Mouse (Mus musculus): ENCODE results near the gene Cald1. TPM values are rescaled to one million over a fixed set of nuclear protein-coding genes. Genes with fewer than 3 reads are reported as not detected.

The Cald1 gene
- total RNA-seq (2017): 0.44 TPM in 1 of 2 replicates, not detected in the other

GRCm38 (mm10) chr6:34598121-34599065 lies at the start of gene Cald1:
Cald1 (plus strand) TSS chr6:34598500.
- ATAC-seq (replicated peaks; ENCODE audit: low read depth, poor library complexity, severe bottlenecking): no peak

DNA sequence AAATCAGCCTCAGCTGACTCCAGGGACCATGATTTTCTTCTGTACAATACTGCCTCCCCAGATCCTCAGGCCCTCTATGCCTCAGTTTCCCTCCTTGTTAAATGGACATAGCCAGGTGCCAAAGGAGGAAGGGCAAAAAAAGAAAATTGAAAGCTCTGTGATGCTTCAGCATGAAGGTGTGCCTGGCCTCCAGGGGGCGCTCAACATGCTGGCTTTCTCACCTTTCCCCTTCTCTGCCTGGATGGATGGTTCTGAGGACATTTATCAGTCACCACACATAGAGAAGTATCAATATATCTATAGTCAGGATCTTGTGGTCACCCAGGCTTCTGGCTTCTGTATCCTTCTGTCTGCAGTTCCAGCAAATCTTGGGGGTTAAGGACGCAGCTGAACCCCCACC lies 49.3 kb upstream of the Cald1 start:
- peak; percentile 73; the same call in 1 of the 2 replicates for ATAC-seq (replicated peaks; ENCODE audit: low read depth, poor library complexity, severe bottlenecking)

DNA sequence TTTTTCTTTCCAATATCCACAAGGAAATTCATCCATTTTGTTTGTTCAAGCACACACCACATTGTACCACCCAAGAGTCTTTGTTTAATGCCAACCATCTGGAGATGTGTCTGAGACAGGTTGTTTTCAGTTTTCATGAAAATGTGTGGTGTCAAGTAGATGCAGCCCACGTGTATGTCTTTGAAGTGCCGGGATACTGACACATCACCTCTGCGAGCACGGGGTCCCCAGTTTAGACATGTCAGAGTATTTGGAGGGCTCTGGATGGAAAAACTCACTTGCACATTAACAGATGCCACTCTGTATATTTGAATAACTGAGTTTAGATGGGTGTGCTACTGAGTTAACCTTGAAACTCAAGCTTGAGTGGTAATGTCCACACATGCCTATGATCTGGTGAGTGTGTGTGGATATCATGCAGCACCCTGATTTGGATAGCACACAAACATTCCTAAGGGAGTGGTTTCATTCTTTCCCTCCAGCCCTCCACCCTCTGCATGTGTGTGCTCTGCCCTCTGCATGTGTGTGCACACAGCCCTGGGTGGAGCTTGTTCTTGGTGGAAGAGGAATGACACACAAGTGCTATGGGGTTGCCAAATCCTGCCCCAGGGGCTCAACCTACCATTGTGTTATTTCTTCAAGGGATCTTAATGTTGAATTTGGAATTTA lies 45.7 kb upstream of the Cald1 start:
- no peak for ATAC-seq (replicated peaks; ENCODE audit: low read depth, poor library complexity, severe bottlenecking)

DNA sequence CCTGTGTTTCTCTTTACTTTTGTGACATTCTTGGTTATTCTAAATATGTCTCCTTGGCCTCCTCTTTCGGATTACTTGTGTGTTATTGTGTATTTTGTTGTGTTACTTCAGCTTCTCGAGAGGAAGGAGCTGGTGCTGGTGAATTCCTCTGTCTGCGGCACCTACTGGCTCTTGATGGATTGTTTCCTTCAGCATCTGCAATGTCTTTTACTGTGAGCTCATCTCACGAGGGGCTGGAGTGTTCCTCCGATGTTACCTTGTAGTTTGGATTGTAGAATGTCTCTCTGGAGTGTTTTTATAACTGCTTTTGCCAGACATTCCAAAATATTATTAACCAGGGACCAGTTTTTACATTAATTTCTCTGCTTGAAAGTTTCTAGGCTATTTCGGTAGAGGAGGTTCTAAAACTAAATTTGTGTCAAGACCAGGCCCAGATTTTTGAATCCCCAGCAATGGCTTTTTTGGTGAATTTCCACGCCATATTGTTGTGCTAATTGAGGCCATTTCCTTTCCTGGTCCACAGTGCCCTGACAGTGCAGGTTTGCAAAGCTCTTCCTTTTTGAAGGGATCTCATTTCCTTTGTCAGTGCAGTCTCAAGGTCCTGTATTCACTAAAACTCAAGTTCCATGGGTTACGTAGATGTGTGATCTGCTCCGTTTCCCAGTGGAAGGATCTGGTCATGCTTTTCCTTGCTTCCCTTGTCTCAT lies 43.9 kb upstream of the Cald1 start:
- no peak for ATAC-seq (replicated peaks; ENCODE audit: low read depth, poor library complexity, severe bottlenecking)

GRCm38 (mm10) chr6:34559521-34559920 lies 38.8 kb upstream of the Cald1 start:
- no peak for ATAC-seq (replicated peaks; ENCODE audit: low read depth, poor library complexity, severe bottlenecking)

DNA sequence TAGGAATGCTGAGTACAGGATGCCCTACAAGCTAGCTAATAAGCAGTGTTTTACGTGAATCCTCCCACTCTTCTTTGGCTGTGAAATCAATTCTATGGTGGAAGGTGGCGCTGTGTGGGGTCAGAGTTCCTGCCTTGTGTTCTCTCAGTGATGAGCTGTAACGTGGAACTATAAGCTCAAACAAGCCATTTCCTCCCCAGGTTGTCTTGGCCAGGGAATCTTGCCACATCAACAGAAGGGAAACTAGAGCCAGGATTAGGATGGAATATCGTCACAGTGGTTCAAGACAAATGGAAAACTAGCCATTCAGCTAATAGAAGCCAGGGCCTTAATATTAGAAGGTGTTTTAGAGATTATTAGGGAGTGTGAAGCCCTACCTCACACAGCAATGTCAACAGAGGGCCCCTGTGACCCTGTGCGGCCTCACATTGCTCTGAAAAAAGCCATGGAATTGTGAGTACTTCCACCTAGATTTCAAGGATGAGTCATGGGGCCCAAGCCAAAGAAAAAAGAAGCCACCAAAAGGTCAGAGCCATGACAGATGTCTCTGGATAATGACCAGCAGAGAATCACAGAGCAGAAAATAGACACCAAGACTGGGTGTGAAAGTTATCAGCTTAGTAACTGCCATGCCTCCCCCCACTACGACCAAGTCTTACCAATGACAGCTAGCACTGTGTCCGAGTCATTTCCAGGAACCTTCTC lies 33.0 kb upstream of the Cald1 start:
- ATAC-seq (replicated peaks; ENCODE audit: low read depth, poor library complexity, severe bottlenecking): no peak

GRCm38 (mm10) chr6:34567298-34567697 lies 31.0 kb upstream of the Cald1 start:
- ATAC-seq (replicated peaks; ENCODE audit: low read depth, poor library complexity, severe bottlenecking): no peak

DNA sequence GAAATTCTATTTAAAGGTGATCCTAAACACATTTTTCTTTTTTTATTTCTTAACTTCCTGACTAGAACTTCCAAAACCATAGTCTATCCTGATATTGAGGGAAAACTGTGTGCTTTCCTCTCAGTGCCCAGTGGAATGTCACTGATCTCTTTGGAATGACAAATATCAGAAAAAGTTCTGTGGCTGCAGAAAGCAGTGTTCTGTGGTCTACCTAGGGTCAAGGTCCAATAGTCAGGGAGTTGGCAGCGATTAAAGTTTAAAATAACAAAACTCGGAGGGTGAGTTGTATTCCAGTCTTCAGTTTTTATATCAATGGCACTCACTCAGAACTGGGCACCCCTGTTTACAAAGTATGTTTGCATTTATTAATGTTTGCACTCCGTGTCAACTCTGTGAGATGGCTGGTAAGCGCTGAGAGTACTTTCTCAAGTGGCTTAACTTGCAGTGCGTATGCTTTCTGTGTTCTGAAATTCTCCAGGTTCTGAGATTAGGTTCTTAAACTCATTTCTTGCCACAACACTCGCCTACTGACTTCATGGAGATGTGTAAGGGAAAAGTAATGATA lies 18.7 kb upstream of the Cald1 start:
- ATAC-seq (replicated peaks; ENCODE audit: low read depth, poor library complexity, severe bottlenecking): no peak

DNA sequence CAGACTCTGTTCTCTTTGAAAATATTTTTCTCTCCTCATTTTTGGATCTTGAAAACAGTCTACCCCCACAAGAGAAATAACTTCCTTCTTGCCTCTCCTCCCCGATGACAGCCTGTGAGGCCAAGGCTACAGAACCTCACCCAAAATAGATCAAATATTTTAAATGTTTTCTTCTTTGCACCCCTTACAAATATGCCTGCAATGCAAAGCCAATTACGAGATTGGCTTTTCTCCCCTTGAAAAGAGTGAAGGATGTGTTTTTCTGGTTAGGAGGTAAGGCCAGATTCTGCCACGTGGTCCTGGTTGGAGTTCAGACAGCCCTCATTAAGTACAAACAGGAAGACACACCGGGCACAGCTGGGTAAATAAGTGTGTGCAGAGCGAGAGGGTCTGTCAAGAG lies 14.9 kb upstream of the Cald1 start:
- ATAC-seq (replicated peaks; ENCODE audit: low read depth, poor library complexity, severe bottlenecking): no peak

DNA sequence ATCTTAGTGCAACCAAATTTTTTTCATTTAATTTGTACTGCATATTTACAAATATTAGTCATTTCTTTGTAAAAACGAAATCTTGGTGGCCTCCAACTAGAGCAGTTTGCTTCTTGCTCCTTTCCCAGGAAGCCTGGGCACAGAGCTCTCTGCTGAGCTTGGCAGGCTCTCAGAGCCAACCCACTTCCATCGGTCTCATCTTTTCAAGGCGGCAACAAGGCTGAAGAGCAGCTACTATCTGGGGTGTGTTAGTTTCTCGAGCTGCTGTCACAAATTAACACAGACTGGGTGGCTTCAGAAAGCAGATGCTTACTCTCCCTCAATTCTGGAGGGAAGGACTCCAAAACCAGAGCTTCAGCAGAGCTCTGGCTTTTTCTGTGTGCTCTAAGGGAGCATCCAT lies 10.2 kb upstream of the Cald1 start:
- ATAC-seq (replicated peaks; ENCODE audit: low read depth, poor library complexity, severe bottlenecking): no peak

GRCm38 (mm10) chr6:34590716-34591115 lies 7.6 kb upstream of the Cald1 start:
- ATAC-seq (replicated peaks; ENCODE audit: low read depth, poor library complexity, severe bottlenecking): no peak

DNA sequence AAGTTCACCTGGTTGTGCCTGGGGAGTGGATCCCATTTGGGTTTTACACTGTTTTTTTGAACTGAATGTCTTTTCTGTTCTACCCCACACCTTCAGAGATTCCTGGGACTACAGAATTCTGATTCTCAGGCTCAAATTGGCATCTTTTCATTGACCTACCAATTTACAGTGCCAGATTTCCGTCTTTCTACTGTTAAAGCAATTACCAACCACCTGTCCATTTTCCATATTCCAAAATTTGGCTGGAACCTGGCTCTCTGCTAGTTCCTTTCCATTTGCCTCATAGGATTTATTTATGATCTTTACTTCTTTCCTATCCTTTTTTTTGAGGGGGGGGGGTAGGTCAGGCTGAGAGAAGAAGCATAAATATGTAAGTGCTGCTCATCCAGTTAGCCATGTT lies 4.9 kb upstream of the Cald1 start:
- ATAC-seq (replicated peaks; ENCODE audit: low read depth, poor library complexity, severe bottlenecking): no peak

DNA sequence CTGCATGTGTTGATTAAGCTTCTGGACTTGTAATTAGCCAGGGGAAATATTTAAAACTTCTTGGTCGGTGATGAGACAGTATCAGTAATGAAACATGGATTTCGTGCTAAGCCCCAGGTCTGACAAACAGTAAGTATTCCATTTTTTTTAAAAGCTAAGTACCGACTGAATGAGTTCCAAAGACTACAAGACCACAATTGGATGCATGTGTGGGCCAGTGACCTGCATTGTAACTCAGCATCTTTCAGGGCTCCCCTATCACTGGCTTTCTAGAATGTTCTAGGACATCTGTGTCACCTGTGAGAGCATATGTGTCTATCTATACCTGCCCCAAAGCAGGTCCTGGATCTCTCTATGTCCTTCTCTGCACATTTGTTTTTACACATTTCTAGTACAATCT lies 984 bp upstream of the Cald1 start:
- ATAC-seq (replicated peaks; ENCODE audit: low read depth, poor library complexity, severe bottlenecking): no peak

DNA sequence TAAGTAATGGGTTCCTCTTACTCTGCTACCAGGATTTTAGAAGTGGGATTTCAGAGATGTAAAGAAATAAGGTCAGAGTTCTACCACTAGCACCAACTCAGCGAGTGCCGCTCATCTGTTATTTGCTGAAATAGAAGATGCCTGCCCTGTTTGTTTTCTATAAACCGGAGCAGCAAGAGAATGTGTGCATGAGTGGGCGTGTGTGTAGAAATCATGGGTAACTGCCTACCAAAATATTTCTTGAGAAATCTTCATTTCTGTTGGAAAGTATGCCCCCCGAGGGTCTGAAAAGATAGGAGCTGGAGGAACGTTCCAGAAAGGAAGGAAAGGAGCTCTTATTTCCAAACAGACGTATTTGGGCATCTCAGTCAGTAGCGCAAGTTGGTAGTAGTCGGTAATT lies 871 bp downstream of the Cald1 start:
- no peak for ATAC-seq (replicated peaks; ENCODE audit: low read depth, poor library complexity, severe bottlenecking)

DNA sequence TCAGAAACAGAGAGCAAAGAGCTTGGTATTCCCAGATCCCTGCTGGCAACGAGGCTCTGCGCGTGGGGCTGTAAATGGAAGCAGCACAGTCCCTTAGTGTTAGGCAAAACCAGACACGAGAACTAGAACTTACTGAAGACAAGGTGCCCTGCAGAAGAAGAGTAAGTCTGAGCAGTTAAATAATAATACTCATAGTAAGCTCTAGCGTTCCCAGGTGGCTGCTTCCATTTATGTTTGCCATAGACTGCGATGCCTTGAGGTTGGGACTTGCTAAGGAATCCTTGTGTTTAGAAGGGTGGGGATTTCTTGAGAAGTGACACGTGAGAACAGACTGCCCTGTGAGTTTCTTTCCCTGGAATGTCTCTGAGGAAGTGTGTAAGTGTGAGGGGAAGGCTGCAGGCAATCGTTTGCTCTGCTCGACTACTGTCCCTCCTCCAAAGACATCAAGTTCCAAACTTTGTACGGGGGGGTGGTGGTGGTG lies 1.4 kb downstream of the Cald1 start:
- no peak for ATAC-seq (replicated peaks; ENCODE audit: low read depth, poor library complexity, severe bottlenecking)

DNA sequence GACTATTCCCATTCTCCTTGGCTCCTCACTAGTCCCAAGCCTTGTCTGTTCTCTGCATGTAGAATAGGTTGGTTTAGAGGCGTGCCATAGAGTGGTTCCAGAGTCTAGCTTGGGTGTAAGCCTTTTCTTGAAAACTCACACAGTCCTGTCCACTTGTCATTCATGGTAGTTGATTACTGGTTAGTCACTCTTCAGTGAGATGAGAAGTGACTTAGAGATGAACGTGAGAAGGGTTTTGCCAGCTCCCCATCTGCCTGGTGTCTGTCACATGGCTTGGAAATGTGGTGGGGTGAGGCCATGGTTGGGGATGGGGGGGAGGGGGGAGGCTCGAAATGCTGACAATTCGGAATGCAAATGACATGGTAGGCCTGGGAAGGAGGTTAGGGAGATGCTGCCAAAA lies 2.5 kb downstream of the Cald1 start:
- ATAC-seq (replicated peaks; ENCODE audit: low read depth, poor library complexity, severe bottlenecking): no peak

GRCm38 (mm10) chr6:34602091-34602490 lies 3.8 kb downstream of the Cald1 start:
- no peak for ATAC-seq (replicated peaks; ENCODE audit: low read depth, poor library complexity, severe bottlenecking)

DNA sequence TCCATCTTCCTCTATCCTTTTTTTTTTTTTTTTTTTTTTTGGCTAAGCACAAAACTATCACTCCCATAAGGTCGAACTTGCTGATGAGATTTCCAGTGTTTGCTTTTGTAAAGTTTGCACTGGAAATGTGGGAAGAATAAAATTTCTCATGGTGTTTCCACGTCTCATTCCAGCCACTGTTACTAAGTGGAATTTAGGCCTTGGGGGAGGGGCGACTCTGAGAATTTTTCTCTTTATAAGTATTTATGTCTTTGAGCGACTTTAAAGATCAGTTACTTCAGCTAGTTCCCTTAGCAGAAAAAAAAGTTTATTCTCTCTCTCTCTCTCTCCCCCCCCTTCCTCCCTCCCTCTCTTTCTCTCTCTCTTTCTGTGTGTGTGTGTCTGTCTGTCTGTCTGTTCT lies 8.1 kb downstream of the Cald1 start:
- no peak for ATAC-seq (replicated peaks; ENCODE audit: low read depth, poor library complexity, severe bottlenecking)

DNA sequence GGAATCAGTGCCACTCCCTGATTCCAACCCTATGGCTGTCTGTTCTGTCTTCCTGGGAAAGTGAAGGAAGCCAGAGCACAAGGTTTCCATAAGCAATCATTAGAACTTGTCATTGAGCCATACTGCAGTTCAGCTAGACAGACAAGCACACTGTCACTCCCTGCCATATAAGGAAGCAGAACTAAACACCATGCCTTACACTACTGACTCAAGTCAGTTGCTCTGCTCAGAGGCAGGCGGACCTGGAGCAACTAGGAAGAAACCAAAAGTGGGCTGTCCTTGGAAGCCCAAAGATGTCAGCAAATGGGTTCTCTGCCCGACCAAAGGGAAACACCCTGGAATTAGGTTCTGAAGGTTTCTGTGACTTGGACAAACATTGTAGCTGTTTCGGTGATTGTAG lies 10.3 kb downstream of the Cald1 start:
- no peak for ATAC-seq (replicated peaks; ENCODE audit: low read depth, poor library complexity, severe bottlenecking)
